Mouse (Mus musculus) CH12.LX (cell line): ENCODE measurements around the gene Upk3a.

Experiments
- CHD2 ChIP-seq: IDR thresholded peaks from 2 replicates; pipeline ENCODE4 v1.6.1; 2011; ENCODE audit warnings: low read length, improper control_type of control experiment
- CTCF ChIP-seq, 2 experiments: IDR thresholded peaks in 1 of 2; conservative IDR thresholded peaks in 1 of 2; 2 replicates each; pipeline ENCODE4 v1.5.1; 2011 to 2012; ENCODE audit warnings: low read depth in 2 of 2, low read length in 2 of 2, improper control_type of control experiment in 1 of 2, inconsistent platforms in 1 of 2, mild to moderate bottlenecking in 1 of 2, moderate library complexity in 1 of 2
- POLR2A ChIP-seq: IDR thresholded peaks from 2 replicates; pipeline ENCODE4 v1.6.1; 2011; ENCODE audit warnings: low read depth, mild to moderate bottlenecking, improper control_type of control experiment, low read length
- ZNF384 ChIP-seq: IDR thresholded peaks from 2 replicates; pipeline ENCODE4 v1.6.1; 2012; ENCODE audit warnings: low read depth, low read length, improper control_type of control experiment, inconsistent platforms

GRCm38 (mm10) chr15:84987874-84988825 is 28.8 kb upstream of the Upk3a start, which contains the start of gene 5031439G07Rik:
- TF ChIP-seq CHD2 (no peak), POLR2A (peak; percentile 64), ZNF384 (no peak), CTCF (conservative IDR thresholded peaks at IDR 0.05 in 1 of 2, IDR thresholded peaks at IDR 0.05 in 1 of 2; ENCODE audit: low read depth in 2 of 2, low read length in 2 of 2) (no peak)
